Mouse (Mus musculus): ENCODE data around the gene Slc47a1.
A peak's percentile ranks its signal among the peaks of the same experiment; 100 is the strongest.
"Not testable (repeated sequence)": the region's sequence is repeated elsewhere in the genome, so short reads cannot be mapped to it uniquely, and the experiment has no call there.

The Slc47a1 gene

DNA sequence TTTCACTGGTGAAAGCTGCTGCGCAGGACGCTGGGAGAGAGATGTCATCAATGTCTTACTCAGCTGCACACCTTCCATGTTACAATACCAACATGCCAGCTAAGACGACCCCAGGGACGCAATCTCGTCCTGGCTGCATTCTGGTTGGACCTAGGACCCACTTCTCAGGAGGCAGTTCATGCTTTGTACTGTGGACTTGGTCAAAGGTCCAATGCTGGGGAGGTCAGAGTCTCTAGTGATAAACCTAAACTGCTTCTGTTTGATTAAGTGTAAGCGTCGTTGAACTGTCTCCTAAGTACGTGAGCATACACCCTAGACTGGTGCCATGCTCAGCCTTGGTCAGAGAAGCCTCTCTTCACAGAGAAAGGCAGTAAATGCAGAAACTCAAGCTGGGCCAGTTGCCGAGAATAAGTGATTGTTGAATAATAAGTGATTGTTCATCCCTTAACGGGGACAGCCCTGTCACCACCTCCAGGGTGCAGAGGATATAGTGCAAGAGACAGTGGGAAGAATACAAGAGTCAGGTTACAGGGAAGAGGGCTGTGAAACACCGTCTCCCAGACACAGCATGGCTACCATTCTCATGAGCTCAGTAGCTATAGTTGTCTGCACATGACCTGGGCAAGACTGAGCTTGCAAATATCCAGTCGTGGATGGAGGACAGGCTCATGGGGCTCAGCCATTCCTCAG is 58.8 kb downstream of the Slc47a1 start:
- no peak for DNase-seq (ENCODE audit: low spot score)

DNA sequence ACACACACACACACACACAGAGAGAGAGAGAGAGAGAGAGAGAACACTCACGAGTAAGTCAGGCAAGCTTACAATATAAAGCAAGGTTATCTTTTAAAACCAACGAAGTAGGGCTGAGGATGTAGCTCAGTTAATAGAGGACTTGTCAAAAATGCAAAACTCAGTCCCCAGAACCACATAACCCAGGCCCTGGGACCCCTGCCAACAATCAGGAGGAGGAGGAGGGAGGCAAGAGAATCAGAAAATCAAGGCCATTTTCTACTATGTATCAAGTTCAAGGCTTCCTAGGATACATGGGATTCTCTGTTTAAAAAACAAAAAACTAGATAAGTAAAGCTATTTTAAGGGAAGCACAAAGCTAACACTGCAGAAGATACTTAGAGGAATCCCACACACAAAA is 61.3 kb downstream of the Slc47a1 start:
- no peak for DNase-seq (ENCODE audit: low spot score)

DNA sequence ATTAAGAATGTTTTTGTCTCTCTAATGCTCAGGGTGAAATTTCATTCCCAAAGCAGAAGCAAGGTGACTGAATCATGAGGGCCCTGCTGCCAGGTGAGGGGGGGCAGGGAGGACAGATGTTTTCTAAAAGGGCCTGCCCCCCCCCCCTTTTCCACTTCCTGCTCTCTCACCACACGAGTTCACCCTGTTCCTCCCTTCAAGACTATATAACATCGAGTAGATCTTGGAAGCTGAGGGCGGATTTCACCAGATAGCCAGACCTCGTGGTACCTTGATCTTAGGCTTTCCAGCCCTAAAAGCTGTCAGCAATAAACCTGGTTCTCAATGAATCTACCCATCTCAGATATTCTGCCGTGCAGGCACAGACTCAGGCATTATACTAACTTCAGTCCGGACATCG is 67.8 kb downstream of the Slc47a1 start:
- no peak for DNase-seq (ENCODE audit: low spot score)

DNA sequence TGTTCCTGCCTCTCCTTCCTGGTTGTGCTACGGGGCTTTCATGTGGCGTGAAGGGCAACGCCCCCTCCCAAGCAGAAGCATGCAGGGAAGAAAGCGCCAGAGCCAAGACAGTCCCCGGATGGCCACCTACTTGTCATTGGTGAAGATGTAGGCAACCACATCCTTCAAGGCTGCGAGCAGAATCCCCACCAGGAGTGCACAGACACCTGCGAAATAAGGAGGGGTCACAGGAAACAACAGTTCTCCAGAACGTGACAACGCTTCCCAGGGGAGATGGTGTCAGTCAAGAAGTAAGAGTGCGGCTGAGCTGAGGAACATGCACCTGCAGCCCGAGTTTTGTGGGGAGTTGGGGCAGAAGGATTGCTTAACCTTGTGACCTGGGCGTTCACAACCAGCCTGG is 68.3 kb downstream of the Slc47a1 start:
- DNase-seq (ENCODE audit: low spot score) = no peak

DNA sequence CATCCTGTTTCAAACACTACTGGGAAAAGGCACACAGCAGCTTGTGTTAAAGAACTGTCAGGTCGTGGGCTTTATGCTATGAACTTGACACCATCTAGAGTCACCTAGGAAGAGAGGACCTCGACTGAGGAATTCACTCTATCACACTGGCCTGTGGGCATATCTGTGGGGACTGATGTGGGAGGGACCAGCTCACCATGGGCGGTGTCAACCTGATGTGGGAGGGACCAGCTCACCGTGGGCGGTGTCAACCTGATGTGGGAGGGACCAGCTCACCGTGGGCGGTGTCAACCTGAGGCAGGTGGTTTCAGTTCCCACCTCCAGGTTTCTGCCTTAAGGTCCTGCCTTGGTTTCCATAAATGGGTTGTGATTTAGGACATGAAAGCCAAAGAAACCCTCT is 70.3 kb downstream of the Slc47a1 start:
- no peak for DNase-seq (ENCODE audit: low spot score)

DNA sequence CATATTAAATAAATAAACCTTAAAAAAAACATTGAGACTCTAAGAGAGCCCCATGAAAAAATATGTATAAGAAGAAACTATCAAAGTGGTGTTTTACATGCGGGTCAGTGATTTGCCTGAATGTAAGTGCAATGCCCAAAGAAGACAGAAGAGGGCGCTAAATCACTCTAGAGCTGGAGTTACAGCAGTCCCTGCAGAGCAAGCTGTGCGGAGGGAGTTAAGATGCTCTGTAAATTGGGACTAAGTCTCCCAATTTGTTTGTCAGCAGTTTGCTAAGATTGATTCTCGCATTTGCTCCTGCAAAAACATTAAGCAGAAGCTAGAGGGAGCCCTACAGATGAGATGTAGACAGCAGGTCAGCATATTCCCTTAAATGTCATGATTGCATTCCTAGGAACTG is 72.8 kb downstream of the Slc47a1 start:
- DNase-seq (ENCODE audit: low spot score) = peak; percentile 56

DNA sequence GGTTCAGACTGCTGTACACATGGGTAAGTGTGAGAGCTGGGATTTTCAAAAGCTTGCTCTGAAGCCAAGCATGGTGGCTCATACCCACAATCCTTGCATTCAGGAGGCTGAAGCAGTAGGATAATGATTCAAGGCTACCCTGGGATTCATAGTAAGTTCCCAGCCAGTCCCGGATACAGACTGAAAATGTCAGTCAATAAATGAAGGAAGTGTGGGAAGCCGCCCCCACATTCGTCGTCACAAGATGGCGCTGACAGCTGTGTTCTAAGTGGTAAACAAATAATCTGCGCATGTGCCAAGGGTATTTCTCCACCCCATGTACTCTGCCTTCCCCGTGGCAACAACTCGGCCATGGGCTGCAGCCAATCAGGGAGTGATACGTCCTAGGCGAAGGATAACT is 73.6 kb downstream of the Slc47a1 start:
- not testable (repeated sequence) for DNase-seq (ENCODE audit: low spot score)

DNA sequence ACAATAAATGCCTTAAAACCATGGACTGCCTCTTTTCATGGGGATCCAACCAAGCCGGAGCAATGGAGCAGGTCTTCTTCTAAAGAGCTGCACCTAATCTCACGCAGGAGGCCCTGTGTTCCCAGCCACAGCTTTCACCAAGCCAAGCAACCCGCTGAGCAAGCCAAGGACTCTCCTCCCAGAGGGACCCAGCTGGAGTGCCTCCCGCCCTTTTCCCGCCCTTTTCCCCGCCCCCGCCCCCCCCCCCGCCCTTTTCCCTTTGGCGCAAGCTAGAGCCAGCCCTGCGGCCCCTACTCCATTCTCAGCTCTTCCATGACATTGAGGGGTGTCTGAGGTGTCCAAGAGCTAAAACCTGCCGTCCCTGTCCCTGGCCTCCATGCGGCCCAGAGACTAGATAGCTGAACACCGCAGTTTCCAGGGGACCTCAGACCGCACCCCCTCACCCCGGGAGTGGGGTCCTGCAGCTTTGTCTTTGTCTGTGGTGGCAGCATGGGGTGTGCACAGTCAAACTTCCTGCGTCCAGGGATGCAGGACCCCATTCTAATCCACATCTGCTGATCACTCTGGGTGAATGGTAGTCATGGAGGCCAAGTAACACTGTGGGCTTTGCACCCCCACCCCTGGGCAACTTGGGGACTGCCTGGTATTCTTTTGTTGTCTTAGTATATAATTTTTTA is 77.3 kb downstream of the Slc47a1 start:
- no peak for DNase-seq (ENCODE audit: low spot score)

DNA sequence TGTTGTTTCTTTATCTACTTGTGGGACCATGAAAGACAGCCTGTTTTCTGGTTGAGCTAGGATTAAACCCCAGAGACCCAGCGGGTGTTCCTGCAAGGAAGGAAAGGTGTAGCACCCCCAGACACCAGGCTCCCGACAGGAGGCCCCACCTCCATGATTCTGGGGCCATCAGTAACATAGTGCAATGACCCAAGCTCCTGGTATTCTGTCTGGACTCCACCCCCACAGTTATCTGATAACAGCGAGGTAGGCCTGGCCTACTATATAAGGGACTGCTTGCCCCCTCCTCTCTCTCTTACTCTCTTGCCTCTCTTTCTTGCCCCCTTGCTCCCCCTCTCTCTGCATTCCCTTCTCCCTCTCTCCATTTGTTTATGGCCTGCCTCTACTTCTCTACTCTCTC is 77.9 kb downstream of the Slc47a1 start:
- DNase-seq (ENCODE audit: low spot score) = no peak

DNA sequence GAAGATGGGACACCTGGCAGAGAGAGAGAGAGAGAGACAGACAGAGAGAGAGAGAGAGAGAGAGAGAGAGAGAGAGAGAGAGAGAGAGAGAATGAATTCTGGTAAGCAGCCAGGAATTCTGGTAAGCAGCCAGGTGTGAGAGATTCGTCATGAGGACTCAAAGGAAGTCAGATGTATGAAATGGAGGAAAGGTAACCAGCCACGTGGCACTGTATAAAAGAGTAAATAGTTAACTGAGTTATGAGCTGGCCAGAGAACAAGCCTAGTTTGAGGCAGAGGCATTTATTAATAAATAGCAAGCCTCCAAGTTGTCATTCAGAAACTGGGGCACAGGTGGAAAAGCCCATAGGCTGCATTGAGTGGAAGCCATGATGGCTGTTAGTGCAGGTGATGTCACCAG is 80.2 kb downstream of the Slc47a1 start:
- DNase-seq (ENCODE audit: low spot score) = no peak

DNA sequence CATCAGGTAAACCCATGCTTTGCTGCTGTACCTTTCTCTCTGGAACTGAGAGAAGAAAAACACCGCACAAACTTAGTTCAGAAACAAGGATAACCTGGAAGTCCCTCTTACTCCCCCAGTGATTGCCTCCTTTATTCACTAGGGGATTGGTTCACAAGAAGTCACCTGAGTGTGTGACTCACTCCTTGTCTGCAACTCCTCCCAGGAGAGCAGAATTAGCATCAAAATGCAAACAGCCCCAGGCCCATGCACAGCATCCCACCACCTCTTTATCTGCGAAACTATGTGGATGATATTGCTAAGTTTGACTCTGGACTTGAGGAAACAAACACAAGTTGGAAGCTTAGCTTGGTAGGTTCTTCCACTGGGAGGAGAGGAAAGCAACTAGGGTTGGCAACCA is 80.8 kb downstream of the Slc47a1 start:
- no peak for DNase-seq (ENCODE audit: low spot score)

DNA sequence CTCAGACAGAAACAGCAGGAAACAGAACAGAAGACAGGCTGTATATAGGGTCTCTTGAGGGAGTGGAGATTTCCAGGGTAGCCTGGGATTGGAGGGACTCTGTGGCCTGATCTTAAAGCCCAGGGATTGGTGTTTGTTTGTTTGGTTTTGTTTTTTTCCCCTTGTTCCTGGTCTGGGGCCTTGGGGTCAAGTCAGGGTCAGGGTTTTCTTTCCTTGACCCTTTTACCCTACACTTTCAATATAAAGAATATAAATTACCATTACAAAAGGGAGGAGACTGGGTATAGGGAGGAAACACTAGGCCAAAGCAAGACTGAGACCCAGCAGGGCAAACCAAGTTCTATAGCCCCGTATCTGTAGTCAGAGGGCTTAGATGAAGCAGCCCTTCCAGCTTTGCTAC is 81.6 kb downstream of the Slc47a1 start:
- DNase-seq (ENCODE audit: low spot score) = no peak

DNA sequence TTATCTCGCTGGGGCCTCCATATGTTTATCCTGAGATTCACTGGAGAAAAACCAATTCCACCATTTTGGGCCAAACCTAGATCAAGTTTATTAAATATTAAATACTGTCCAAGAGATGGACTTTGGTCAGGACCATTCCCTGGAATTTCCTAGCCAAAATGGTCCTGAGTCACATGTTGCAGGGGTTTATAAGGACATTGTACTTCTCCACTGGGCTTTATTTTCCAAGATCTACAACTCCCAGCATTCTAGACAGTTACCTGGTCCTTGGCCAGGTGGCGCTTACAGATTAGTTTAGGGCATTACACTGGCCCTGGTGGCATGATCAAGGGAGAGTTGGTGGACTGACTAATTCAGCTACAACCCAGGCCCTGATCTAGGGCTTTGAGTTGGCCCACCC is 82.6 kb downstream of the Slc47a1 start:
- DNase-seq (ENCODE audit: low spot score) = no peak

DNA sequence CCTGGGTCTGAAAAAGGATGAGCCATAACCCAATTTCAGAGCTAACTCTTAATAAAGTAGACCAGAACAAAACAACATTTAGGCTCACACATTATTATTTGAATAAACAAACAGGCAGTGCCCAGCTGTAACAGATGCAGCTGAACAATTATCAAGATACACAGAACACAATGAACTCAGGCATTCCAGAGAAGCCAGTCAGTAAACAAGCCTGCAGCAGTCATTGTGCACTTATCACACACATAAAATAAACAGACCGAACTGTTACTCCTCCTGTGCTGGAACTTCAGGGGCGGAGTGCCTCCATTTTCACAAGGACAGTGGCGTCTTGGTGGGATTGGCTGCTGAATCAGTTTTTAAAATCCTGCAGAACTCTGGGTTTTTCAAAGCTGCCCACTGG is 83.7 kb downstream of the Slc47a1 start:
- DNase-seq (ENCODE audit: low spot score) = peak; percentile 33

Data from lung, postnatal 25 days (tissue).